Mouse (Mus musculus) T-cell, adult 2 months (primary cell): Measurements from ENCODE around the gene B130006D01Rik.
"Not testable (repeated sequence)": the region's sequence is repeated elsewhere in the genome, so short reads cannot be mapped to it uniquely, and the experiment has no call there.

Experiments
- DNase-seq: peaks from one replicate; pipeline ENCODE4 v3.0.0; 2022; ENCODE audit warnings: low spot score

B130006D01Rik gene

GRCm38 (mm10) chr11:95713811-95714241 lies 9.6 kb upstream of the B130006D01Rik start:
- DNase-seq: peak; percentile 77

- DNase-seq: peak; percentile 60
These were observed 9.0 kb upstream of the B130006D01Rik start for GRCm38 (mm10) chr11:95714411-95714810.

DNA sequence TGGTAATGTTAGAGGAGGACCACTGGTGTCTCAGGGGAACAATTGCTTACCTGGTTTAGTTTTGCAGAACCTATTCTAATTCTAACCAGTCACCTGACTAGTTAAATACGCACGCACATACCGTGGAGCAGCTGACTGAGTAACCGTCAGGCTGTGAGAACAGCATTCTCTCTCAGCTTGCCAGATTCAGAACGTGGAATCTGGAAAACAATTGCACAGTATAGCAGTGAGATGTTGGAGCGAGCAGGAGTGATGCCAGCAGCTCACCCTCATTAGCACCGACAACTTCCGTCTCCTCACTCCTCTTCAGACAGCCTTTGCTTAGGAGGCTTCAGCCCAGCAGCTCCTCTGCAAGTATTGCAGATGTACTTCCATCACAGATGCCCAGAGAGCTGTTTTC lies 7.3 kb upstream of the B130006D01Rik start:
- DNase-seq: no peak

DNA sequence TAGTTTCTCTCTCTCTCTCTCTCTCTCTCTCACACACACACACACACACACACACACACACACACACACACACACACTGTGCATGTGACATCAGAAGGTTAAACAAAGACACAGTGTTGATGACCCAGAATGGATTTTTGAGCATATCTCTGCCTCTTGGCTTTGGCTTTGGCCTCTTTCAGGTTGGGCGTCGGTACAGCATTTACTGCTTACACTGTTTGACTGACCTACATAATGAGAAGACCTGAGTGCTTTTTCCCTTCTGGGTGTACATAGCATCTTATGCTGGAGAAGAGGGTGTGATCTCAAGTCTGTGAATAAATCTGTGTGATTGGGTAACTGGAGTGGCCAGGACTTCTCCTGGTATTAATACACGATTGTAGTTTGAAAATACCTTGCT lies 4.0 kb upstream of the B130006D01Rik start:
- no peak for DNase-seq

DNA sequence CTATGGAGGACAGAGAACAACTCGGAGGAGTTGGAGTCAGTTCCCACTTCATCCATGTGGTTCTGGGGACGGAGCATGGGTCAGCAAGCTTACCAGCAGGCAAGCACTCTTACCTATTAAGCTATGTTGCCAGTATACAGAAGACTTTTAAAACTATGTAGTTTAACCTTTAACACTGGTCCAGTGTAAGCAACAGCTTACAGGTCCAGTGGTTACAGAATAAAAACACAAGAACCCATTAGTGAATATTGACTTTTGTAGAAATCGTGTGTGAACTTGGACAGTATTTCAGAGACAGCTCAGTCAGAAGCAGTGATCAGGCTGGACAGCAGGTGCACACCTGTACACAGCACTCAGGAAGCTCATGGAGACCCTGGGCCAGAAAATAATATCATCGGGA lies 1.1 kb downstream of the B130006D01Rik start:
- no peak for DNase-seq

GRCm38 (mm10) chr11:95726156-95726555 lies 2.8 kb downstream of the B130006D01Rik start:
- DNase-seq: no peak

DNA sequence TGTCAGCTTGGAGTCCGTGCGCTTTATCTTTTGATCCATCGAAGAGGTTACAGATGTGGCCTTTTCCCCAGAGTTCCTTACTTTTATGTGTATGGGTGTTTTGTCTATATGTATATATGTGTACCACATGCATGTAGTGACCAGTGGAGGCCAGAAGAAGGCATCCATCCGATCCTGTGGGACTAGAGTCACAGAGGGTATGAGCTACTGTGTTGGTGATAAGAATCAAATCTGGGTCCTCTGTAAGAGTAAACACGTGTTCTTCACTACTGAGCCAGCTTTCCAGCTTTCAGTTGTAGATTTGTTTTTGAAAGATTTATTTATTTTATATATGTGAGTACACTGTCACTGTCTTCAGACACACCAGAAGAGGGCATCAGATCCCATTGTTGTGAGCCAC lies 4.6 kb downstream of the B130006D01Rik start:
- DNase-seq: no peak

DNA sequence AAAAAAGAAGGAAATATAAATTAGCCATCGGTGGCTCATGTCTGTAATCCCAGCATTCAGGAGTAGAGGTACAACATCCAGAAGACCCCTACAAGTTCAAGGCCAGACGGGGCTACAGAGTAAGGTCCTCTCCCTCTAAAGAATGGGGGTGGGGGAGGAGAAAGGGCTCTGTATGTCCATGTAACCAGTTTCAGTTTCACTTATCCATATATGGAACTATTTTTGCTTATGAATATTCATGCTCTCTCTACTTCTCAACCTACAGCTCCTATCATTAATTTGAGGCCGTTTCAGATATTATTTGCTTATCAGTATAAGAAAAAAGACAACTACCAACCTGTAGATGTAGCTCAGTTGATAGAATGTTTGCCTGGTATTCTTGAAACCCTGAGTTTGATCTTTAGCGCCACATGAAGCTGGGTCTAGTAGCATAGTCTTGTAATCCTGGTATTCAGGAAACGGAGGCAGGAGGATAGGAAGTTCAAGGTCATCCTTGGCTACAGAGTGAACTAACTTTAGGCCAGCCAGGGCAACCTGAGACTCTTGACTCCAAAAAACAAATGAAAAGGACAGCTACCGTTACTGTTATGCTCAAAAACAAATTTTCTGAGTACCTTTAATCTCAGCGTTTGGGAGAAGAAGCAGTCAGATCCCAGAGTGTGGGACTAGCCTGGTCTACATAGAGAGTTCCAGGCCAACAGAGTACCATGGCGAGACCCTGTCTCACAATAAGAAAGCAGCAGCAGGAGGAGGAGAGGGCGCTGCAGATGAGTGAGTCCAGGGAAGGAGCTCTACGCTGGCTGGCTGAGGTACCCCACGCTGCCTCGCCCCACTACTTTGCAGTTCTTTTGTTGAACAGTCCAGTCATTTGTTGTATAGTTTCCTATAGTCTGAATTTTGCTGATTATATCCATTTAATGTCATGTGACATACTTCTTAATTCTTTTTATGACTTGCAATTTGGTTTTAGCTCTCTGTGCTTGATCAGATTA lies 5.8 kb downstream of the B130006D01Rik start:
- peak; percentile 12 for DNase-seq

- DNase-seq: no peak
These were observed 11.1 kb downstream of the B130006D01Rik start for GRCm38 (mm10) chr11:95734485-95734884.

DNA sequence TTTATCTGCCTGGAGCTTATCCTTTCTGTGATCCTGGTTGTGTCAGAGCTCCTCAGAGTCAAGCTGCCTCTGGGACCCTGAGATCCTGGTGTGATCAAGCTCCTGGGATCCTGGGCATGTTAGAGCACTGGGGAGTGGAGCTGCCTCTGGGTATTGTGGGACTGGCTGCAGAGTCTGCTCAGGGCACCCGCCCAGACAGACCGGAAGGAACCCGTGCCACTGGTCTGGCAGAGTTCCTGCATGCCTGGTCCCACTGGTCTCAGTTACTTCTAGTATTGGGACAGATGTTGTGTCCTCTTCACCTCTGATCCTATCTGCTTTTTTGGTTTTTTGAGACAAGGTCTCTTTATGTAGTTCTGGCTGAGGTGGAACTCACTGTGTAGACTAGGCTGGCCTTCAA lies 14.4 kb downstream of the B130006D01Rik start:
- no peak for DNase-seq

- no peak for DNase-seq
These were observed 21.1 kb downstream of the B130006D01Rik start for GRCm38 (mm10) chr11:95744521-95744920.

GRCm38 (mm10) chr11:95746821-95747220 lies 23.4 kb downstream of the B130006D01Rik start:
- no peak for DNase-seq

GRCm38 (mm10) chr11:95748331-95748730 lies 24.9 kb downstream of the B130006D01Rik start:
- no peak for DNase-seq

DNA sequence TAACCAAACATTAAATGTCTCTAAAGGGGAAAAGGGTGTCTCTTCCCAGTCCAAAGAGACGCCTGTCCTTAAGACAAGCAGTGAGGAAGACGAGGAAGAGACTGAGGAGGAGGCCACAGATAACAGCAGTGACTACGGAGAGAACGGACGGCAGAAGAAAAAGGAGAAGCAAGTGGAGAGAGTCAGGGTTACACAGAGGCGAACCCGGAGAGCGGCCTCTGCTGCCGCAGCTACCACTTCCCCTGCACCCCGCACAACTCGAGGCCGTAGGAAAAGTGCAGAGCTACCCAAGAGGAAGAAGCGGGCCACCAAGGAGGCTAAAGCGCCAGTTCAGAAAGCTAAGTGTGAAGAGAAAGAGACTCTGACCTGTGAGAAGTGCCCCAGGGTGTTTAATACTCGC lies 26.2 kb downstream of the B130006D01Rik start:
- DNase-seq: no peak

DNA sequence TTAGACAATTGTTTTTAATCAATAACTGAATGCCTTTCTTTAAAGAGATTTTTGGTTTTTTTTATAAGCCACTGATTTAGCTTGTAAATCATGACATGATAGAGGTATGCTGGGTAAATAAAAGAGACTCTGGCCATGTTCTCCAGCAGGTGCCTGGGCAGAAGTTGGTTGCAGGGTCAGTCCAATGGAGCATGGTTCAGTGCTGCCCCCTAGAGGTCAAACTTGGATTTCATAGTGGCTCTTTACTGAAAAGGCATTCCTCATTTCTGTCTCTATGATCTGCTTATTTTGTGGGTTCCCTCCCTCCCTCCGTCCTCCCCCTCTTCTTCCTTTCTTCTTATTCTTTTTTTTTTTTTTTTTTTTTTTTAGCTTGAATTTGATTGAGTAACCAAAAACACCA lies 27.6 kb downstream of the B130006D01Rik start:
- DNase-seq: peak; percentile 75

DNA sequence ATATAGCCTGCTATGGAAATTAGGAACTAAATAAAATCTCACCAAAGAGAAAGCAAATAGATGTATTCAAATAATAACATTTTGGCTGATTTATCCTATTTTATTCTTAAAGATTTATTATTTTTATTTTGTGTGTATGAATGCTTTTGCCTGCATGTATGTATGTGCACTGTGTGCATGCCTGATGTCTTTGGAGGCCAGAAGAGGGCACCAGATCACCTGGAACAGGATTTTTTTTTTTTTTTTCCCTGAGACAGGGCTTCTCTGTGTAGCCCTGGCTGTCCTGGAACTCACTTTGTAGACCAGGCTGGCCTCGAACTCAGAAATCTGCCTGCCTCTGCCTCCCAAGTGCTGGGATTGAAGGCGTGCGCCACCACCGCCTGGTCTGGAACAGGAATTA lies 31.8 kb downstream of the B130006D01Rik start:
- DNase-seq: not testable (repeated sequence)

DNA sequence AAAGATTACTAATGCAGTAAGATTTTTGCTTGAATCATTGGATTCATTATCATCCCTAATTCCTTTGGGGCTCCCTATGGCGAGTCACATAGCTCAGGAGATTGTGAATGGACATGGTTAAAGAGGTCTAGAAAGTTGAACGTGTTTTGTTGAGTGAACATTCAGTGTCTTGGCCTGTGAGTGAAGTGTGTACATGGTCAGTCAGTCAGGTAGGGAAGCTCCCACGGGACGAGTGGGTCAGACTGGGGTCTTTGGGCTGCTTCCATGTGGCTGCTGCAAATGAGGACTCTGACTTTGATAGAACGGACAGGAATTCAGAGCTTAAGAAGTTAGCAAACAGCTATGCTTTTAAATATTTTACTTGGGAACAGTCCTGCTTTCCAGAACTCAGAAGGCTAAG lies 37.1 kb downstream of the B130006D01Rik start:
- no peak for DNase-seq

GRCm38 (mm10) chr11:95762996-95763395 lies 39.6 kb downstream of the B130006D01Rik start:
- DNase-seq: no peak

GRCm38 (mm10) chr11:95764806-95765205 lies 41.4 kb downstream of the B130006D01Rik start:
- no peak for DNase-seq

GRCm38 (mm10) chr11:95765334-95765733 lies 41.9 kb downstream of the B130006D01Rik start:
- DNase-seq: no peak

DNA sequence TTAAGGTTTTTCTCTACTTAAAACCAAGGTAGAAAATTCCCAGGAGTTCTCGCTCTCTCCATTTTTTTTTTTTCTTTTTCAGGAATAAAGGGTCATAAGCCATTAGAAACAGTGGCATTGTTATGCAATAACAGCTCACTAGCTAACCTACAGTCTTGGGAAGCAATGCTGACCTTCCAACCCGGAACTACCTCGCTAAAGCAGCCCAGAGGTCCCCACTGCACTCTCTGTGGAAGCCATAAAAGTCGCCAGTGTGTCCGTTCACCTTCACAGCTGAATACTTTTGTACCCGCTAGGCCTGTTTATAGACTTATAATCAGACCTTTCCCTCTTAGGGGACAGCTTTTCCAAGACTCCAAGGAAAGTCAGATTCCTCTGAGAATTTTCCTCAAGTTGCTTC lies 44.9 kb downstream of the B130006D01Rik start:
- no peak for DNase-seq

GRCm38 (mm10) chr11:95769208-95769607 lies 45.8 kb downstream of the B130006D01Rik start:
- no peak for DNase-seq

DNA sequence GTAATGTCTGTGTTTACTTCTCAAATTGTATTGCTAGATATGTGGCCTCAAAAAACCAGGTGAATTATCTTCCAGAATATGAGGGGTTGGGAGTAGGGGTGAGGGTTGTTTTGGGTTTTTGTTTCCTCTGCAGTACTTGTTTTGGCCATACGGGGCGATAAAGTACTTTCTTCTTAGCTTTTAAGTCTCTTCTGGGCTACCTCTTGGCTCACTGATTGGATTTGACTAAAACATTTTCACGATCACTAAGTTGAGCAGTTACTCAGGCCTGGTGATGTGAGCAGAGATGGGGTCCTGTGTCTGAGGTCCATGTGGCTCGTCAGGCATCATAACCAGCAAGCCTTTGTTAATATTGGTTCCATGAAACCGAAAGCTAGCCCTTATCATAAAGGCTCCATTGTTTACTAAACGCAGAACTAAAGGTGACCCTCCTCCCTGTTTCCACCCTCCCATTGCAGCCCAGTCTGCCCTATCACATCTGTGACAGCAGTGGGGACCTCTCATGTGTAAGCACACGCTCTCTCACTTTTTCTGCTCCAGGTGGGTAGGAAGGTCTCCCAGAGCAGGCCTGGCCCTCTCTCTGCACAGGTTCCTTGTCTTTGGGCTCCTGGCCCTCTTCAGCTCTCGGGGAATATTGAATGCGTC lies 47.5 kb downstream of the B130006D01Rik start:
- no peak for DNase-seq
